ENCODE assay signal across 8 mouse cellular contexts in genomic region chr8:75088989-75089881, GRCm38 (mm10). TPM values are rescaled to one million over a fixed set of nuclear protein-coding genes. Genes with fewer than 3 reads are reported as not detected.
A peak's percentile ranks its signal among the peaks of the same experiment; 100 is the strongest.
DNase-seq lines count a peak whose midpoint lies in the region; ATAC-seq and TF ChIP-seq lines count a peak whose summit lies in the region.

No protein-coding gene starts in this region.

- peak; percentile 84; the same call in 1 of the 2 replicates for TF ChIP-seq EP300 in heart, adult 2 months (IDR thresholded peaks at IDR 0.05; ENCODE audit: insufficient read depth, low read depth, low read length)

- TF ChIP-seq POLR2A in heart, adult 2 months (IDR thresholded peaks at IDR 0.05; ENCODE audit: insufficient read depth, low read depth, low read length): no peak; the same call in 1 of the 2 replicates
- no peak for TF ChIP-seq POLR2A in kidney, adult 2 months (IDR thresholded peaks at IDR 0.05; ENCODE audit: low read depth, low read length)

- intact Hi-C loops in heart, adult 2 months (cut with DNase I): no loop called here
- intact Hi-C loops in left cerebral cortex, postnatal 4 days (cut with DNase I): no loop called here

- WGBS in embryonic facial prominence, embryonic 14.5 days: 19% methylated on average over 6 of the region's 6 CpGs
- 3% methylated on average over 6 of the region's 6 CpGs for WGBS in heart, adult 2 months
- WGBS in kidney, adult 2 months: 6% methylated on average over 6 of the region's 6 CpGs
- WGBS in midbrain, embryonic 10.5 days: 44% methylated on average over 6 of the region's 6 CpGs

- peak overlapping the region; percentile 70 for H3K27ac ChIP-seq in embryonic facial prominence, embryonic 14.5 days (replicated peaks; ENCODE audit: low read depth, low read length)
- H3K27ac ChIP-seq in heart, adult 2 months: peak overlapping the region; percentile 79
- peak overlapping the region; percentile 43 for H3K27ac ChIP-seq in kidney, adult 2 months (ENCODE audit: insufficient read depth, low read depth, low read length)
- peak overlapping the region; percentile 64 for H3K27ac ChIP-seq in midbrain, embryonic 10.5 days (replicated peaks)

- peak overlapping the region; percentile 46 for H3K9ac ChIP-seq in embryonic facial prominence, embryonic 14.5 days (ENCODE audit: low read depth, low read length)
- peak overlapping the region; percentile 8; the same call in 1 of the 2 replicates for H3K9ac ChIP-seq in heart, adult 2 months (ENCODE audit: low read depth, low read length)

- peak; percentile 21 to 54 for DNase-seq in cerebellum, postnatal 14 days
- DNase-seq in embryonic facial prominence, embryonic 14.5 days (ENCODE audit: low spot score): peak; percentile 96
- peak; percentile 64 to 83 for DNase-seq in heart, adult 2 months
- peak; percentile 96 for DNase-seq in kidney, adult 2 months
- DNase-seq in left cerebral cortex, postnatal 4 days: peak; percentile 34
- peak; percentile 59 for DNase-seq in midbrain, embryonic 10.5 days (ENCODE audit: low spot score)
- DNase-seq in right cerebral cortex, postnatal 36 days (ENCODE audit: low spot score in 2 of 2): peak; percentile 46 to 68

- no peaks in the 10 kb centered on the region for H3K79me2 ChIP-seq in heart, adult 2 months (replicated peaks; ENCODE audit: control insufficient read depth, insufficient read depth, low read length)

- no peak for ATAC-seq in cerebellum, adult (ENCODE audit: insufficient number of reproducible peaks, low FRiP score, low TSS enrichment)
- ATAC-seq in embryonic facial prominence, embryonic 14.5 days (ENCODE audit: low read depth): peak; percentile 55

- peak overlapping the region; percentile 11 for H3K4me3 ChIP-seq in embryonic facial prominence, embryonic 14.5 days (ENCODE audit: low read depth, low read length)
- peak overlapping the region; percentile 22; the same call in 1 of the 2 replicates for H3K4me3 ChIP-seq in heart, adult 2 months
- H3K4me3 ChIP-seq in kidney, adult 2 months (ENCODE audit: insufficient read depth, low read depth, low read length): no peak overlapping the region; the same call in 1 of the 2 replicates
- no peak overlapping the region for H3K4me3 ChIP-seq in midbrain, embryonic 10.5 days

- no peaks in the 10 kb centered on the region for H3K27me3 ChIP-seq in embryonic facial prominence, embryonic 14.5 days (replicated peaks; ENCODE audit: control insufficient read depth, insufficient read depth, low read length)
- H3K27me3 ChIP-seq in heart, adult 2 months (ENCODE audit: control insufficient read depth, insufficient read depth, low read length): no peaks in the 10 kb centered on the region
- no peaks in the 10 kb centered on the region for H3K27me3 ChIP-seq in kidney, adult 2 months (replicated peaks; ENCODE audit: control insufficient read depth, insufficient read depth, low read length)
- H3K27me3 ChIP-seq in midbrain, embryonic 10.5 days (ENCODE audit: low read depth, poor library complexity, severe bottlenecking): peaks cover 9% of the 10 kb centered on the region; the same call in 1 of the 2 replicates

- H3K4me2 ChIP-seq in embryonic facial prominence, embryonic 14.5 days (ENCODE audit: low read depth, low read length): peak overlapping the region; percentile 42

- H3K36me3 ChIP-seq in embryonic facial prominence, embryonic 14.5 days (ENCODE audit: control insufficient read depth, insufficient read depth, low read length): no peaks in the 10 kb centered on the region
- H3K36me3 ChIP-seq in heart, adult 2 months (ENCODE audit: control insufficient read depth, insufficient read depth, low read length): no peaks in the 10 kb centered on the region
- H3K36me3 ChIP-seq in kidney, adult 2 months (ENCODE audit: control insufficient read depth, insufficient read depth, low read length): no peaks in the 10 kb centered on the region
- H3K36me3 ChIP-seq in midbrain, embryonic 10.5 days: no peaks in the 10 kb centered on the region

- no peaks in the 10 kb centered on the region for H3K9me3 ChIP-seq in embryonic facial prominence, embryonic 14.5 days (ENCODE audit: control insufficient read depth, low read length)
- H3K9me3 ChIP-seq in midbrain, embryonic 10.5 days (replicated peaks): no peaks in the 10 kb centered on the region

- H3K4me1 ChIP-seq in embryonic facial prominence, embryonic 14.5 days (ENCODE audit: control insufficient read depth, insufficient read depth, low read length): peaks cover 10% of the 10 kb centered on the region; the same call in 1 of the 2 replicates
- peaks cover 22% of the 10 kb centered on the region for H3K4me1 ChIP-seq in heart, adult 2 months (ENCODE audit: control insufficient read depth, insufficient read depth, low read length)
- H3K4me1 ChIP-seq in kidney, adult 2 months (ENCODE audit: control insufficient read depth, insufficient read depth, low read length): peaks cover 20% of the 10 kb centered on the region
- peaks cover 27% of the 10 kb centered on the region for H3K4me1 ChIP-seq in midbrain, embryonic 10.5 days

- 0 out of 2 replicates have a peak, but pooled peaks have one; percentile 2 for TF ChIP-seq CTCF in heart, adult 2 months (IDR thresholded peaks at IDR 0.05)
- no peak for TF ChIP-seq CTCF in kidney, adult 2 months (conservative IDR thresholded peaks at IDR 0.05; ENCODE audit: insufficient read depth, insufficient read length, low read depth, low read length)

RNA-seq across cellular contexts. Expression of gene Hmox1, which starts 4.2 kb away (rescaled TPM):
- 23.1 and 24.4 TPM in 2 replicates for polyA plus RNA-seq in embryonic facial prominence, embryonic 14.5 days (2014; fragmentation: Nextera tagmentation; extraction: Ambion mirVana)
- 1 to 10 TPM; 7.7 to 9.0 TPM for total RNA-seq in heart, adult 2 months (2021)
- 10.1 and 11.9 TPM in 2 replicates for polyA plus RNA-seq in heart, adult 2 months (2012; rRNA removed)
- polyA plus RNA-seq in kidney, adult 2 months (2012; rRNA removed): 22.5 and 25.7 TPM in 2 replicates
- total RNA-seq in left cerebral cortex, postnatal 4 days (2021): 1 to 10 TPM; 7.3 to 7.5 TPM
- 20.5 and 21.0 TPM in 2 replicates for polyA plus RNA-seq in midbrain, embryonic 10.5 days (2016; fragmentation: Nextera tagmentation; extraction: Ambion mirVana)

RNA-seq across cellular contexts. Expression of gene Mcm5, which starts 20.1 kb away (rescaled TPM):
- 106 and 128 TPM in 2 replicates for polyA plus RNA-seq in embryonic facial prominence, embryonic 14.5 days (2014; fragmentation: Nextera tagmentation; extraction: Ambion mirVana)
- 1 to 10 TPM; 3.4 to 3.7 TPM for total RNA-seq in heart, adult 2 months (2021)
- 3.4 and 4.1 TPM in 2 replicates for polyA plus RNA-seq in heart, adult 2 months (2012; rRNA removed)
- polyA plus RNA-seq in kidney, adult 2 months (2012; rRNA removed): 5.7 and 6.0 TPM in 2 replicates
- 10 to 100 TPM; 16.6 to 17.5 TPM for total RNA-seq in left cerebral cortex, postnatal 4 days (2021)
- polyA plus RNA-seq in midbrain, embryonic 10.5 days (2016; fragmentation: Nextera tagmentation; extraction: Ambion mirVana): 279 and 327 TPM in 2 replicates

RNA-seq across cellular contexts. Expression of gene Tom1, which starts 55.7 kb away (rescaled TPM):
- 40.0 and 46.2 TPM in 2 replicates for polyA plus RNA-seq in embryonic facial prominence, embryonic 14.5 days (2014; fragmentation: Nextera tagmentation; extraction: Ambion mirVana)
- total RNA-seq in heart, adult 2 months (2021): 10 to 100 TPM; 67.6 to 74.3 TPM
- 146 and 164 TPM in 2 replicates for polyA plus RNA-seq in heart, adult 2 months (2012; rRNA removed)
- 84.8 and 89.1 TPM in 2 replicates for polyA plus RNA-seq in kidney, adult 2 months (2012; rRNA removed)
- 10 to 100 TPM; 22.3 to 25.0 TPM for total RNA-seq in left cerebral cortex, postnatal 4 days (2021)
- polyA plus RNA-seq in midbrain, embryonic 10.5 days (2016; fragmentation: Nextera tagmentation; extraction: Ambion mirVana): 31.3 and 33.9 TPM in 2 replicates

Comparison
In these comparisons a context has a peak if more than half of its experiments do, and no peak if none do; other contexts are left out.
1. DNase-seq: peak in every context shown above with its lines; median percentile 96 in embryonic facial prominence, embryonic 14.5 days; 96 in kidney, adult 2 months; 74 in heart, adult 2 months; 59 in midbrain, embryonic 10.5 days; 57 in right cerebral cortex, postnatal 36 days; 38 in cerebellum, postnatal 14 days; 34 in left cerebral cortex, postnatal 4 days.
2. H3K4me3 ChIP-seq: peak in embryonic facial prominence, embryonic 14.5 days (single experiment) and heart, adult 2 months (single experiment); none in kidney, adult 2 months (single experiment) and midbrain, embryonic 10.5 days (single experiment).
3. RNA of gene Mcm5, which starts 20.1 kb away (polyA plus RNA-seq): 279 to 327 TPM in midbrain, embryonic 10.5 days and 106 to 128 TPM in embryonic facial prominence, embryonic 14.5 days; 5.7 to 6.0 TPM in kidney, adult 2 months and 3.4 to 4.1 TPM in heart, adult 2 months; every median in the first group is over 10 times any median in the second.
4. Peak in every context shown above with its lines, with median percentiles within 50 percentile points of each other: H3K27ac ChIP-seq.